Mouse (Mus musculus): Measurements from ENCODE around the gene Cnnm1.

The Cnnm1 gene

DNA sequence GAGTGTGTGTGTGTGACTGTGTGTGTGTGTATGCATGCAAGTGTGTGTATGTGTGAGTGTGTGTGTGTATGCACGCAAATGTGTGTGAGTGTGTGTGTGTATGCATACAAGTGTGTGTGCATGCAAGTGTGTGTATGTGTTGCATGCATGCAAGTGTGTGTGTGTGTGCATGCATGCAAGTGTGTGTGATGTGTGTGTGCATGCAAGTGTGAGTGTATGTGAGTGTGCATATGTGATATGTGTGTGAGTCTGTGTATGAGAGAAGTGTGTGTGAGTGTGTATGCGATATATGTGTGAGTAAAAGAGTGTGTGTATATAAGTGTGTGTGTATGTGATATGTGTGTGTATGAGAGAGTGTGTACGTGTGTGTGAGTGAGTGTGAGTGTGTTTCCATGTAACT, 95.1 kb downstream of the Cnnm1 start:
- no peak for DNase-seq (ENCODE audit: low read depth, low spot score)

DNA sequence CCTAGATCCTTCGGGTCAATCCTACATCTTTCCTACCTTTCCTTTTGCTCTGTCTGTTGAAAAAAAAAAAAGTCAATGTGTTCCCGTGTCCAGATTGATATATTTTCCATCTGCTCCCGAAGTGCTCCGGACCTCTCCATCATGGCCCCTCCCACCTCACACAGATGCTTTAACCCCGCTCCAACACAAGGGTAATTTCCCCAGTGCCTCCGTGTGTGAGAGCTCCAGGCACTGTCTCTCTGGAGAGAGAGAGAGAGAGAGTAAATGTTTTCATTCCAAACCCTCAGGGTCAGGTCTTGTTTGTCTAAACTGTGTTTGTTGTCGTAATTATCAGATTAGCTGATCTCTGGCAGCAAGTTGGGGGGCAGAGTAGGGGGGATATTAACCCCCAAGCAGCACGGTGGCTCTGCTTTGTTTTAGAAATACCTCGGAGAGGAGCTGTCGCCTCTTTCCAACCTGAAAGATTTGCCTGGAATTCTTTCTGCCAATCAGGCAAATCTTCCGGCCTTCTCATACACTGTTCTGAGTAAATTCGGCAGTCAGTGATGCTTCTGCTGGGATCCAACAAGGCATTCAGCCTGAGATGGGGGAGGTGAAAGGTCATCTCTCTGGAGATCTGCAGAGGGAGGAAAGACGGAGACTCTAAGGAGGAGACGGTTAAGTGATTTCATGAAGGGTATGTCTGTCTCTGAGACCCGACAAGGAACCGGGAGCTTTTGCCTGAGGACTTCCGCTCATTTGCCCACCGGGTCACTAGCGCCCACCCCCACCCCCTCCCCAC, 106.3 kb downstream of the Cnnm1 start:
- DNase-seq (ENCODE audit: low read depth, low spot score), result peak; percentile 40

Measured in R1 (cell line).